Mouse (Mus musculus) small intestine, adult 2 months (tissue): ENCODE data around the gene Lhx8.

ENCODE experiments used
- CTCF ChIP-seq: fragments of 200-500 bp; IDR thresholded peaks from 2 replicates; pipeline ENCODE4 v1.5.1; 2012; ENCODE audit warnings: low read depth, mild to moderate bottlenecking, control low read depth, inconsistent platforms, low read length, moderate library complexity, mixed read lengths; ENCODE audit not compliant: insufficient replicate concordance, insufficient read length; ENCODE audit errors: extremely low read depth
- POLR2A ChIP-seq: fragments of 200-500 bp; IDR thresholded peaks from 2 replicates; pipeline ENCODE4 v1.6.1; 2012; ENCODE audit warnings: low read depth, mild to moderate bottlenecking, control low read depth, inconsistent platforms, low read length, moderate library complexity

- TF ChIP-seq CTCF (no peak), POLR2A (no peak)
These were observed 34.2 kb upstream of the Lhx8 start for GRCm38 (mm10) chr3:154364604-154365209.
